Mouse (Mus musculus): ENCODE measurements around the gene Shq1.

DNA sequence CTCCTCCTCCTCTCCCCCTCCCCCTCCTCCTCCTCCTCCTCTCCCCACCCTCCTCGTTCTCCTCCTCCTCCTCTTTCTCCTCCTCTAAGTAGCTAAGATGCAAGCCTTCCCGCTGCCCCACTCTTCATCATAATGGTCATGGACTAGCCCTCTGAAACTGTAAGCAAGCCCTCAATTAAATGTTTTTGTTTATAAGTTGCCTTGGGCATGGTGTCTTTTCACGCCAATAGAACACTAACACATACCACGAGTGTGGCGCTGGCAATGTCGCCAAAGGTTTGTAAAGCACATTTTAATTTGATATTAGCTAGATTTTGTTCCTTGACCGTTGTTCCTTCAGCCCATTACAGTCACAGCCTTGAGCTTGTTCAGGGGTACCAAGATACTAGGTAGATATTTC, 5.5 kb upstream of the Shq1 start:
- TF ChIP-seq GATA1 (IDR thresholded peaks at IDR 0.05; ENCODE audit: low read length) (no peak), TAL1 (IDR thresholded peaks at IDR 0.05; ENCODE audit: low read length) (no peak)

Measured in erythroblast, embryonic 14.5 days (primary cell).